Mouse (Mus musculus): Measurements from ENCODE around the gene Smim5. TPM values are rescaled to one million over a fixed set of nuclear protein-coding genes. Genes with fewer than 3 reads are reported as not detected.
"Not testable (repeated sequence)": the region's sequence is repeated elsewhere in the genome, so short reads cannot be mapped to it uniquely, and the experiment has no call there.

Gene Smim5
- not detected in 2 replicates for polyA plus RNA-seq (2011; ENCODE audit: insufficient read length, low read depth, missing spikeins)

- no peak for TF ChIP-seq POLR2A (IDR thresholded peaks at IDR 0.05; ENCODE audit: low read depth, low read length)
- TF ChIP-seq CTCF (IDR thresholded peaks at IDR 0.05; ENCODE audit: borderline replicate concordance, insufficient read depth, low read length), result no peak
- Histone ChIP-seq H3K27ac (ENCODE audit: insufficient read depth, low read length) (no peak within 1 kb of the TSS), H3K4me3 (ENCODE audit: insufficient read depth, low read length) (no peak within 1 kb of the TSS), H3K4me1 (ENCODE audit: control insufficient read depth, insufficient read depth, low read length) (no peaks in the 10 kb centered on the region)
Observed at GRCm38 (mm10) chr11:115899486-115900266, at the start of gene Smim5. Gene Smim5 (plus strand): TSS chr11:115899966.

GRCm38 (mm10) chr11:115854674-115855073, 45.1 kb upstream of the Smim5 start:
- H3K27ac ChIP-seq (ENCODE audit: insufficient read depth, low read length), result no peak overlapping the region
- H3K4me1 ChIP-seq (ENCODE audit: control insufficient read depth, insufficient read depth, low read length), result no peaks in the 10 kb centered on the region
- no peak for TF ChIP-seq POLR2A (IDR thresholded peaks at IDR 0.05; ENCODE audit: low read depth, low read length)
- no peak for TF ChIP-seq CTCF (IDR thresholded peaks at IDR 0.05; ENCODE audit: borderline replicate concordance, insufficient read depth, low read length)
- no peak overlapping the region for H3K4me3 ChIP-seq (ENCODE audit: insufficient read depth, low read length)

GRCm38 (mm10) chr11:115857146-115857545, 42.6 kb upstream of the Smim5 start:
- not testable (repeated sequence) for H3K4me1 ChIP-seq (ENCODE audit: control insufficient read depth, insufficient read depth, low read length); H3K27ac ChIP-seq (ENCODE audit: insufficient read depth, low read length)

GRCm38 (mm10) chr11:115857936-115858335, 41.8 kb upstream of the Smim5 start:
- Histone ChIP-seq H3K27ac (ENCODE audit: insufficient read depth, low read length) (no peak overlapping the region), H3K4me1 (ENCODE audit: control insufficient read depth, insufficient read depth, low read length) (no peaks in the 10 kb centered on the region), H3K4me3 (ENCODE audit: insufficient read depth, low read length) (no peak overlapping the region)
- TF ChIP-seq POLR2A (IDR thresholded peaks at IDR 0.05; ENCODE audit: low read depth, low read length) (no peak), CTCF (IDR thresholded peaks at IDR 0.05; ENCODE audit: borderline replicate concordance, insufficient read depth, low read length) (no peak)

More at GRCm38 (mm10) chr11:115857146-115857545, 42.6 kb upstream of the Smim5 start:
- H3K4me3 ChIP-seq (ENCODE audit: insufficient read depth, low read length), result not testable (repeated sequence)

- TF ChIP-seq CTCF (IDR thresholded peaks at IDR 0.05; ENCODE audit: borderline replicate concordance, insufficient read depth, low read length), result no peak
- no peak for TF ChIP-seq POLR2A (IDR thresholded peaks at IDR 0.05; ENCODE audit: low read depth, low read length)
- no peak within 1 kb of the TSS for H3K27ac ChIP-seq (ENCODE audit: insufficient read depth, low read length)
- H3K4me1 ChIP-seq (ENCODE audit: control insufficient read depth, insufficient read depth, low read length), result no peaks in the 10 kb centered on the region
- H3K4me3 ChIP-seq (ENCODE audit: insufficient read depth, low read length), result no peak within 1 kb of the TSS
Observed at GRCm38 (mm10) chr11:115858354-115858753, 41.4 kb upstream of the Smim5 start, which contains the start of gene Myo15b. Gene Myo15b (plus strand): TSS chr11:115858406.

GRCm38 (mm10) chr11:115859143-115859945, 40.4 kb upstream of the Smim5 start:
- no peak for TF ChIP-seq POLR2A (IDR thresholded peaks at IDR 0.05; ENCODE audit: low read depth, low read length)
- TF ChIP-seq CTCF (IDR thresholded peaks at IDR 0.05; ENCODE audit: borderline replicate concordance, insufficient read depth, low read length), result peak; percentile 64

GRCm38 (mm10) chr11:115863895-115864294, 35.9 kb upstream of the Smim5 start:
- Histone ChIP-seq H3K4me3 (ENCODE audit: insufficient read depth, low read length) (no peak overlapping the region), H3K4me1 (ENCODE audit: control insufficient read depth, insufficient read depth, low read length) (no peaks in the 10 kb centered on the region), H3K27ac (ENCODE audit: insufficient read depth, low read length) (no peak overlapping the region)
- TF ChIP-seq POLR2A (IDR thresholded peaks at IDR 0.05; ENCODE audit: low read depth, low read length) (no peak), CTCF (IDR thresholded peaks at IDR 0.05; ENCODE audit: borderline replicate concordance, insufficient read depth, low read length) (no peak)

More at GRCm38 (mm10) chr11:115859143-115859945, 40.4 kb upstream of the Smim5 start:
- Histone ChIP-seq H3K4me1 (ENCODE audit: control insufficient read depth, insufficient read depth, low read length) (no peaks in the 10 kb centered on the region), H3K4me3 (ENCODE audit: insufficient read depth, low read length) (no peak overlapping the region), H3K27ac (ENCODE audit: insufficient read depth, low read length) (no peak overlapping the region)

GRCm38 (mm10) chr11:115869393-115869792, 30.4 kb upstream of the Smim5 start:
- no peak overlapping the region for H3K27ac ChIP-seq (ENCODE audit: insufficient read depth, low read length)
- H3K4me3 ChIP-seq (ENCODE audit: insufficient read depth, low read length), result no peak overlapping the region
- TF ChIP-seq CTCF (IDR thresholded peaks at IDR 0.05; ENCODE audit: borderline replicate concordance, insufficient read depth, low read length) (no peak), POLR2A (IDR thresholded peaks at IDR 0.05; ENCODE audit: low read depth, low read length) (no peak)
- no peaks in the 10 kb centered on the region for H3K4me1 ChIP-seq (ENCODE audit: control insufficient read depth, insufficient read depth, low read length)

- no peak overlapping the region for H3K27ac ChIP-seq (ENCODE audit: insufficient read depth, low read length)
Observed at GRCm38 (mm10) chr11:115872437-115872836, 27.3 kb upstream of the Smim5 start.

GRCm38 (mm10) chr11:115875935-115876334, 23.8 kb upstream of the Smim5 start:
- TF ChIP-seq CTCF (IDR thresholded peaks at IDR 0.05; ENCODE audit: borderline replicate concordance, insufficient read depth, low read length) (no peak), POLR2A (IDR thresholded peaks at IDR 0.05; ENCODE audit: low read depth, low read length) (no peak)
- Histone ChIP-seq H3K4me3 (ENCODE audit: insufficient read depth, low read length) (no peak overlapping the region), H3K4me1 (ENCODE audit: control insufficient read depth, insufficient read depth, low read length) (no peaks in the 10 kb centered on the region), H3K27ac (ENCODE audit: insufficient read depth, low read length) (no peak overlapping the region)

More at GRCm38 (mm10) chr11:115872437-115872836, 27.3 kb upstream of the Smim5 start:
- no peaks in the 10 kb centered on the region for H3K4me1 ChIP-seq (ENCODE audit: control insufficient read depth, insufficient read depth, low read length)
- TF ChIP-seq POLR2A (IDR thresholded peaks at IDR 0.05; ENCODE audit: low read depth, low read length) (no peak), CTCF (IDR thresholded peaks at IDR 0.05; ENCODE audit: borderline replicate concordance, insufficient read depth, low read length) (no peak)
- no peak overlapping the region for H3K4me3 ChIP-seq (ENCODE audit: insufficient read depth, low read length)

Measured in embryonic fibroblast, embryonic 13.5 days (primary cell).